ENCODE assay signal across 16 mouse cellular contexts in genomic region chr9:44170691-44171151, GRCm38 (mm10). TPM values are rescaled to one million over a fixed set of nuclear protein-coding genes. Genes with fewer than 3 reads are reported as not detected.
DNase-seq lines count a peak whose midpoint lies in the region; ATAC-seq lines count a peak whose summit lies in the region.
"Had no signal": no experiment of that assay in that cellular context is flagged by ENCODE, and none has a peak within 500 bp of the region (broad histone marks: within the 10 kb centered on the region; RNA-seq: fewer than 3 reads in every experiment).

No protein-coding gene starts in this region.

- peak overlapping the region; percentile 15; the same call in 1 of the 2 replicates for H3K4me2 ChIP-seq in heart, embryonic 12.5 days
- H3K4me2 ChIP-seq in forebrain, embryonic 13.5 days: no peak overlapping the region
- H3K4me2 ChIP-seq: intestine, embryonic 15.5 days; limb, embryonic 13.5 days had no signal

- peak; percentile 25 for DNase-seq in gastrocnemius, adult 18-20 months (ENCODE audit: low spot score)
- no peak for DNase-seq in gastrocnemius, postnatal 4 days (ENCODE audit: low spot score in 2 of 2)
- peak; percentile 10 for DNase-seq in gastrocnemius, postnatal 10 days
- DNase-seq in skeletal muscle tissue, adult 2 months (ENCODE audit: low read depth, low spot score): peak; percentile 57
- DNase-seq in frontal cortex, postnatal 10 days (ENCODE audit: low spot score in 2 of 2): no peak
- DNase-seq in cerebellum, postnatal 36 days: no peak
- DNase-seq: cerebellum, adult 9-10 months; forebrain, postnatal 0 days; kidney, postnatal 25 days; lung, adult 18-20 months had no signal

- peak; percentile 45; the same call in 1 of the 2 replicates for ATAC-seq in heart, embryonic 12.5 days (ENCODE audit: insufficient number of reproducible peaks, low FRiP score)
- ATAC-seq in forebrain, embryonic 13.5 days: no peak
- ATAC-seq: forebrain, postnatal 0 days; intestine, embryonic 15.5 days had no signal

- H3K4me1 ChIP-seq in heart, embryonic 12.5 days (replicated peaks): peaks cover 33% of the 10 kb centered on the region
- no peaks in the 10 kb centered on the region for H3K4me1 ChIP-seq in forebrain, embryonic 13.5 days

- peak overlapping the region; percentile 79 for H3K27ac ChIP-seq in heart, embryonic 12.5 days (ENCODE audit: poor library complexity, severe bottlenecking)
- no peak overlapping the region for H3K27ac ChIP-seq in forebrain, embryonic 13.5 days
- H3K27ac ChIP-seq: intestine, embryonic 15.5 days; limb, embryonic 13.5 days had no signal

- peaks cover 40% of the 10 kb centered on the region for H3K36me3 ChIP-seq in heart, embryonic 12.5 days
- peaks cover 48% of the 10 kb centered on the region for H3K36me3 ChIP-seq in forebrain, embryonic 13.5 days (ENCODE audit: poor library complexity, severe bottlenecking)

- WGBS in heart, embryonic 12.5 days: 15% methylated on average over 3 of the region's 3 CpGs
- 88% methylated on average over 3 of the region's 3 CpGs for WGBS in forebrain, embryonic 13.5 days

- H3K9me3 ChIP-seq in heart, embryonic 12.5 days (replicated peaks): no peaks in the 10 kb centered on the region
- no peaks in the 10 kb centered on the region for H3K9me3 ChIP-seq in forebrain, embryonic 13.5 days (replicated peaks)
- H3K9me3 ChIP-seq: intestine, embryonic 15.5 days; limb, embryonic 13.5 days had no signal

- H3K4me3 ChIP-seq in heart, embryonic 12.5 days: no peak overlapping the region
- H3K4me3 ChIP-seq in forebrain, embryonic 13.5 days: no peak overlapping the region
- H3K4me3 ChIP-seq: intestine, embryonic 15.5 days; limb, embryonic 13.5 days had no signal

- H3K9ac ChIP-seq in heart, embryonic 12.5 days: no peak overlapping the region
- H3K9ac ChIP-seq in forebrain, embryonic 13.5 days: no peak overlapping the region
- H3K9ac ChIP-seq: forebrain, postnatal 0 days; intestine, embryonic 15.5 days; limb, embryonic 13.5 days had no signal

- H3K27me3 ChIP-seq in heart, embryonic 12.5 days (replicated peaks): no peaks in the 10 kb centered on the region
- H3K27me3 ChIP-seq in forebrain, embryonic 13.5 days: no peaks in the 10 kb centered on the region
- H3K27me3 ChIP-seq: intestine, embryonic 15.5 days; limb, embryonic 13.5 days had no signal

RNA-seq across cellular contexts. Expression of gene Mcam, which starts 36.5 kb away (rescaled TPM):
- 10 to 100 TPM; 19.8 to 32.9 TPM for total RNA-seq in gastrocnemius, adult 18-20 months (2021)
- 100 to 1,000 TPM; 156 to 169 TPM for total RNA-seq in gastrocnemius, postnatal 4 days (2021)
- 100 to 1,000 TPM; 107 to 115 TPM for total RNA-seq in gastrocnemius, postnatal 10 days (2021)
- polyA plus RNA-seq in heart, embryonic 12.5 days (2016; fragmentation: Nextera tagmentation; extraction: Ambion mirVana): 129 and 130 TPM in 2 replicates
- polyA plus RNA-seq in forebrain, embryonic 13.5 days (2015; fragmentation: Nextera tagmentation; extraction: Ambion mirVana): 15.6 and 16.7 TPM in 2 replicates

RNA-seq across cellular contexts. Expression of gene Rnf26, which starts 57.4 kb away (rescaled TPM):
- total RNA-seq in gastrocnemius, adult 18-20 months (2021): 1 to 10 TPM; 1.5 to 3.0 TPM
- 10 to 100 TPM; 22.0 to 22.9 TPM for total RNA-seq in gastrocnemius, postnatal 4 days (2021)
- 10 to 100 TPM; 13.0 to 15.1 TPM for total RNA-seq in gastrocnemius, postnatal 10 days (2021)
- polyA plus RNA-seq in heart, embryonic 12.5 days (2016; fragmentation: Nextera tagmentation; extraction: Ambion mirVana): 48.4 and 51.3 TPM in 2 replicates
- polyA plus RNA-seq in forebrain, embryonic 13.5 days (2015; fragmentation: Nextera tagmentation; extraction: Ambion mirVana): 45.7 and 50.1 TPM in 2 replicates

RNA-seq across cellular contexts. Expression of gene Gm49380, which starts 57.4 kb away (rescaled TPM):
- total RNA-seq in gastrocnemius, adult 18-20 months (2021): 1 to 10 TPM in 1 of 2 experiments, under 1 TPM in 1; 0.43 to 1.9 TPM
- under 1 TPM in 1 of 2 experiments, not detected in 1; 0.10 TPM for total RNA-seq in gastrocnemius, postnatal 4 days (2021)
- total RNA-seq in gastrocnemius, postnatal 10 days (2021): under 1 TPM; 0.23 to 0.49 TPM
- 0.20 TPM in 1 of 2 replicates, not detected in the other for polyA plus RNA-seq in heart, embryonic 12.5 days (2016; fragmentation: Nextera tagmentation; extraction: Ambion mirVana)
- 0.19 TPM in 1 of 2 replicates, not detected in the other for polyA plus RNA-seq in forebrain, embryonic 13.5 days (2015; fragmentation: Nextera tagmentation; extraction: Ambion mirVana)
- total RNA-seq: hematopoietic stem cell, adult 5-6 weeks had no signal
- polyA plus RNA-seq: forebrain, postnatal 0 days; small intestine, adult 2 months had no signal

Comparison
In these comparisons a context has a peak if more than half of its experiments do, and no peak if none do; other contexts are left out.
1. DNase-seq: peak in gastrocnemius, adult 18-20 months (single experiment), gastrocnemius, postnatal 10 days (single experiment) and skeletal muscle tissue, adult 2 months (single experiment); none in gastrocnemius, postnatal 4 days (0 of 2), frontal cortex, postnatal 10 days (0 of 2) and cerebellum, postnatal 36 days (0 of 2).